8 mouse cellular contexts compared by ENCODE assay signal in genomic region chr7:99151342-99151741, GRCm38 (mm10). TPM values are rescaled to one million over a fixed set of nuclear protein-coding genes. Genes with fewer than 3 reads are reported as not detected.
DNase-seq lines count a peak whose midpoint lies in the region; ATAC-seq and TF ChIP-seq lines count a peak whose summit lies in the region.

No protein-coding gene starts in this region.

- H3K27me3 ChIP-seq in embryonic facial prominence, embryonic 14.5 days (replicated peaks; ENCODE audit: control insufficient read depth, insufficient read depth, low read length): no peaks in the 10 kb centered on the region
- H3K27me3 ChIP-seq in heart, embryonic 10.5 days (ENCODE audit: insufficient read depth, poor library complexity, severe bottlenecking): no peaks in the 10 kb centered on the region
- no peaks in the 10 kb centered on the region for H3K27me3 ChIP-seq in kidney, embryonic 16.5 days (ENCODE audit: insufficient read depth, low read length)
- no peaks in the 10 kb centered on the region for H3K27me3 ChIP-seq in liver, adult 2 months (ENCODE audit: control insufficient read depth, insufficient read depth, low read length)
- H3K27me3 ChIP-seq in stomach, embryonic 14.5 days (ENCODE audit: control insufficient read depth, insufficient read depth, low read length): no peaks in the 10 kb centered on the region

- no peak for TF ChIP-seq POLR2A in liver, adult 2 months (IDR thresholded peaks at IDR 0.05; ENCODE audit: extremely low read depth, insufficient read depth, low read length)

- WGBS in embryonic facial prominence, embryonic 14.5 days: 4% methylated on average over 7 of the region's 7 CpGs
- 6% methylated on average over 7 of the region's 7 CpGs for WGBS in heart, embryonic 10.5 days
- WGBS in kidney, embryonic 16.5 days: 7% methylated on average over 7 of the region's 7 CpGs
- 2% methylated on average over 7 of the region's 7 CpGs for WGBS in liver, adult 2 months
- 5% methylated on average over 7 of the region's 7 CpGs for WGBS in stomach, embryonic 14.5 days

- H3K4me3 ChIP-seq in embryonic facial prominence, embryonic 14.5 days (ENCODE audit: low read depth, low read length): no peak overlapping the region
- no peak overlapping the region for H3K4me3 ChIP-seq in heart, embryonic 10.5 days
- H3K4me3 ChIP-seq in kidney, embryonic 16.5 days (ENCODE audit: low read length): no peak overlapping the region
- no peak overlapping the region for H3K4me3 ChIP-seq in liver, adult 2 months (ENCODE audit: insufficient read depth, low read depth, low read length)
- no peak overlapping the region for H3K4me3 ChIP-seq in stomach, embryonic 14.5 days (ENCODE audit: low read depth, low read length)

- ATAC-seq in embryonic facial prominence, embryonic 14.5 days (ENCODE audit: low read depth): peak; percentile 89
- peak; percentile 21; the same call in 1 of the 2 replicates for ATAC-seq in kidney, embryonic 16.5 days (ENCODE audit: low FRiP score, low TSS enrichment)
- peak; percentile 26; the same call in 1 of the 2 replicates for ATAC-seq in stomach, embryonic 14.5 days (ENCODE audit: insufficient number of reproducible peaks, insufficient read depth, low FRiP score, low read depth)

- H3K9me3 ChIP-seq in embryonic facial prominence, embryonic 14.5 days (ENCODE audit: control insufficient read depth, low read length): no peaks in the 10 kb centered on the region
- H3K9me3 ChIP-seq in heart, embryonic 10.5 days: no peaks in the 10 kb centered on the region
- H3K9me3 ChIP-seq in kidney, embryonic 16.5 days (ENCODE audit: low read length): no peaks in the 10 kb centered on the region
- no peaks in the 10 kb centered on the region for H3K9me3 ChIP-seq in stomach, embryonic 14.5 days (ENCODE audit: control insufficient read depth, low read depth, low read length)

- H3K27ac ChIP-seq in embryonic facial prominence, embryonic 14.5 days (replicated peaks; ENCODE audit: low read depth, low read length): no peak overlapping the region
- 0 out of 2 replicates have a peak overlapping the region, but pooled peaks have one; percentile 16 for H3K27ac ChIP-seq in heart, embryonic 10.5 days
- H3K27ac ChIP-seq in kidney, embryonic 16.5 days (ENCODE audit: low read length): no peak overlapping the region
- H3K27ac ChIP-seq in liver, adult 2 months (replicated peaks; ENCODE audit: insufficient read depth, low read depth, low read length): 0 out of 2 replicates have a peak overlapping the region, but pooled peaks have one; percentile 1
- H3K27ac ChIP-seq in stomach, embryonic 14.5 days (ENCODE audit: low read length): no peak overlapping the region

- no peaks in the 10 kb centered on the region for H3K79me2 ChIP-seq in liver, adult 2 months (ENCODE audit: control insufficient read depth, insufficient read depth, low read length)

- DNase-seq in 416B (ENCODE audit: low read depth): peak; percentile 96
- DNase-seq in adrenal gland, postnatal 36 days: peak; percentile 94 to 95
- peak; percentile 97 for DNase-seq in embryonic facial prominence, embryonic 14.5 days (ENCODE audit: low spot score)
- peak; percentile 98 for DNase-seq in heart, embryonic 10.5 days (ENCODE audit: low spot score)
- peak; percentile 94 for DNase-seq in liver, adult 2 months (ENCODE audit: extremely low read depth, low read depth, low spot score)
- peak; percentile 95 to 97 for DNase-seq in natural killer cell, adult 2 months (ENCODE audit: low spot score in 2 of 2)

- H3K4me2 ChIP-seq in embryonic facial prominence, embryonic 14.5 days (ENCODE audit: low read depth, low read length): no peak overlapping the region
- no peak overlapping the region for H3K4me2 ChIP-seq in kidney, embryonic 16.5 days (replicated peaks; ENCODE audit: low read depth, low read length)
- no peak overlapping the region for H3K4me2 ChIP-seq in stomach, embryonic 14.5 days (replicated peaks; ENCODE audit: low read depth, low read length)

- H3K36me3 ChIP-seq in embryonic facial prominence, embryonic 14.5 days (ENCODE audit: control insufficient read depth, insufficient read depth, low read length): no peaks in the 10 kb centered on the region
- H3K36me3 ChIP-seq in heart, embryonic 10.5 days: no peaks in the 10 kb centered on the region
- H3K36me3 ChIP-seq in kidney, embryonic 16.5 days (ENCODE audit: insufficient read depth, low read length): no peaks in the 10 kb centered on the region
- peaks cover 12% of the 10 kb centered on the region for H3K36me3 ChIP-seq in liver, adult 2 months (ENCODE audit: control insufficient read depth, insufficient read depth, low read length)
- no peaks in the 10 kb centered on the region for H3K36me3 ChIP-seq in stomach, embryonic 14.5 days (ENCODE audit: control insufficient read depth, insufficient read depth, low read length)

- no peak overlapping the region for H3K9ac ChIP-seq in embryonic facial prominence, embryonic 14.5 days (ENCODE audit: low read depth, low read length)
- no peak overlapping the region for H3K9ac ChIP-seq in kidney, embryonic 16.5 days (replicated peaks; ENCODE audit: low read length)
- no peak overlapping the region for H3K9ac ChIP-seq in liver, adult 2 months (ENCODE audit: low read depth, low read length)
- no peak overlapping the region for H3K9ac ChIP-seq in stomach, embryonic 14.5 days (replicated peaks; ENCODE audit: low read depth, low read length)

- H3K4me1 ChIP-seq in embryonic facial prominence, embryonic 14.5 days (ENCODE audit: control insufficient read depth, insufficient read depth, low read length): peaks cover 12% of the 10 kb centered on the region
- H3K4me1 ChIP-seq in heart, embryonic 10.5 days: peaks cover 38% of the 10 kb centered on the region
- H3K4me1 ChIP-seq in kidney, embryonic 16.5 days (ENCODE audit: insufficient read depth, low read length): peaks cover 18% of the 10 kb centered on the region
- H3K4me1 ChIP-seq in liver, adult 2 months (ENCODE audit: control insufficient read depth, insufficient read depth, low read length): peaks cover 8% of the 10 kb centered on the region
- peaks cover 13% of the 10 kb centered on the region for H3K4me1 ChIP-seq in stomach, embryonic 14.5 days (ENCODE audit: control insufficient read depth, insufficient read depth, low read length)

- peak; percentile 100 for TF ChIP-seq CTCF in liver, adult 2 months (IDR thresholded peaks at IDR 0.05; ENCODE audit: low read depth, low read length)

RNA-seq across cellular contexts. Expression of gene Uvrag, which starts 10.4 kb away (rescaled TPM):
- 10 to 100 TPM; 31.2 to 36.3 TPM for total RNA-seq in adrenal gland, postnatal 36 days (2021)
- 16.5 and 18.2 TPM in 2 replicates for polyA plus RNA-seq in embryonic facial prominence, embryonic 14.5 days (2014; fragmentation: Nextera tagmentation; extraction: Ambion mirVana)
- polyA plus RNA-seq in heart, embryonic 10.5 days (2016; fragmentation: Nextera tagmentation; extraction: Ambion mirVana): 15.2 and 17.0 TPM in 2 replicates
- 16.6 and 18.7 TPM in 2 replicates for polyA plus RNA-seq in kidney, embryonic 16.5 days (2015; fragmentation: Nextera tagmentation; extraction: Ambion mirVana)
- 18.3 and 19.9 TPM in 2 replicates for total RNA-seq in liver, adult 2 months (2014; rRNA removed)
- 11.4 and 12.2 TPM in 2 replicates for polyA plus RNA-seq in liver, adult 2 months (2012; rRNA removed)
- polyA plus RNA-seq in stomach, embryonic 14.5 days (2014; fragmentation: Nextera tagmentation; extraction: Ambion mirVana): 22.0 and 23.9 TPM in 2 replicates

RNA-seq across cellular contexts. Expression of gene Dgat2, which starts 31.2 kb away (rescaled TPM):
- total RNA-seq in adrenal gland, postnatal 36 days (2021): 100 to 1,000 TPM; 307 to 556 TPM
- polyA plus RNA-seq in embryonic facial prominence, embryonic 14.5 days (2014; fragmentation: Nextera tagmentation; extraction: Ambion mirVana): 33.4 and 38.6 TPM in 2 replicates
- polyA plus RNA-seq in heart, embryonic 10.5 days (2016; fragmentation: Nextera tagmentation; extraction: Ambion mirVana): 12.5 and 24.3 TPM in 2 replicates
- polyA plus RNA-seq in kidney, embryonic 16.5 days (2015; fragmentation: Nextera tagmentation; extraction: Ambion mirVana): 41.6 and 43.4 TPM in 2 replicates
- total RNA-seq in liver, adult 2 months (2014; rRNA removed): 464 and 499 TPM in 2 replicates
- 610 and 703 TPM in 2 replicates for polyA plus RNA-seq in liver, adult 2 months (2012; rRNA removed)
- polyA plus RNA-seq in stomach, embryonic 14.5 days (2014; fragmentation: Nextera tagmentation; extraction: Ambion mirVana): 20.3 and 22.5 TPM in 2 replicates

Comparison
In these comparisons a context has a peak if more than half of its experiments do, and no peak if none do; other contexts are left out.
1. ATAC-seq: peak in every context shown above with its lines; median percentile 89 in embryonic facial prominence, embryonic 14.5 days; 26 in stomach, embryonic 14.5 days; 21 in kidney, embryonic 16.5 days.
2. H3K27ac ChIP-seq: peak in heart, embryonic 10.5 days (single experiment) and liver, adult 2 months (single experiment); none in embryonic facial prominence, embryonic 14.5 days (single experiment), kidney, embryonic 16.5 days (single experiment) and stomach, embryonic 14.5 days (single experiment).
3. RNA of gene Dgat2, which starts 31.2 kb away (polyA plus RNA-seq): 610 to 703 TPM in liver, adult 2 months; 41.6 to 43.4 TPM in kidney, embryonic 16.5 days, 33.4 to 38.6 TPM in embryonic facial prominence, embryonic 14.5 days, 12.5 to 24.3 TPM in heart, embryonic 10.5 days and 20.3 to 22.5 TPM in stomach, embryonic 14.5 days; every median in the first group is over 10 times any median in the second.
4. Peak in every context shown above with its lines, with median percentiles within 50 percentile points of each other: DNase-seq.